Mouse (Mus musculus): ENCODE results near the gene Gm9573. TPM values are rescaled to one million over a fixed set of nuclear protein-coding genes. Genes with fewer than 3 reads are reported as not detected.

The Gm9573 gene
- not detected in 2 replicates for polyA plus RNA-seq (2015; fragmentation: Nextera tagmentation; extraction: Ambion mirVana)

DNA sequence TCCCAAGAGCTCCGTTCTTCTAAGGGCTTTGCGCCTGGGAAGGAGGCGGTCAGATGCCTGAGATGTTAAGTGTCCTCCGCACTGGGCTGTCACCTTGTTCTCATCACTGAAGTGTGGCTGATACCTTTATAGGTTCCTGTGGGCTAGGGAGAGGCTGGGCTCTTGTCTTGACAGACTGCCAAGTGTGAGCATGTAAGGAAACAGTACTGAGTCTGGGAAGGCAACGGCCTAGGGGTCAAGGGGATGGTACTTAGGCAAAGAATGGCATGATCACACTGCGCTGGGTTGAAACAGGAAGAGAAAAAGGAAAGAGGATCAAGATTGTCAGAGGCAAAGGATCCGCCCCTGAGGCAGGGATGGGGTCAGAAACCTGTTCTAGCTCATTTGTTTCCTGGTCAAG lies at the start of gene Gm9573:
Gene Gm9573 (minus strand): TSS at position 101 of the 400 bp plus-strand sequence.
- Histone ChIP-seq H3K36me3 (no peaks in the 10 kb centered on the region), H3K4me2 (no peak within 1 kb of the TSS), H3K9me3 (replicated peaks) (no peaks in the 10 kb centered on the region), H3K27me3 (no peaks in the 10 kb centered on the region), H3K27ac (no peak within 1 kb of the TSS), H3K4me3 (no peak within 1 kb of the TSS), H3K9ac (no peak within 1 kb of the TSS), H3K4me1 (replicated peaks) (no peaks in the 10 kb centered on the region)
- 57% methylated on average over 7 of the region's 7 CpGs for WGBS
- ATAC-seq (replicated peaks; ENCODE audit: insufficient number of reproducible peaks, insufficient read depth, low FRiP score, low read depth) = no peak

GRCm38 (mm10) chr17:35673416-35674035 lies 47.1 kb upstream of the Gm9573 start, which contains the start of gene Gtf2h4:
Gene Gtf2h4 (minus strand): TSS chr17:35673739.
- under 1% methylated on average over 23 of the region's 23 CpGs for WGBS
- ATAC-seq (replicated peaks; ENCODE audit: insufficient number of reproducible peaks, insufficient read depth, low FRiP score, low read depth) = peak; percentile 95
- Histone ChIP-seq H3K27me3 (no peaks in the 10 kb centered on the region), H3K9me3 (replicated peaks) (no peaks in the 10 kb centered on the region), H3K36me3 (peaks cover 9% of the 10 kb centered on the region; the same call in 1 of the 2 replicates), H3K4me1 (replicated peaks) (peaks cover 7% of the 10 kb centered on the region), H3K4me2 (peak within 1 kb of the TSS; percentile 85), H3K9ac (peak within 1 kb of the TSS; percentile 85), H3K27ac (peak within 1 kb of the TSS; percentile 59; the same call in 1 of the 2 replicates), H3K4me3 (peak within 1 kb of the TSS; percentile 69)

DNA sequence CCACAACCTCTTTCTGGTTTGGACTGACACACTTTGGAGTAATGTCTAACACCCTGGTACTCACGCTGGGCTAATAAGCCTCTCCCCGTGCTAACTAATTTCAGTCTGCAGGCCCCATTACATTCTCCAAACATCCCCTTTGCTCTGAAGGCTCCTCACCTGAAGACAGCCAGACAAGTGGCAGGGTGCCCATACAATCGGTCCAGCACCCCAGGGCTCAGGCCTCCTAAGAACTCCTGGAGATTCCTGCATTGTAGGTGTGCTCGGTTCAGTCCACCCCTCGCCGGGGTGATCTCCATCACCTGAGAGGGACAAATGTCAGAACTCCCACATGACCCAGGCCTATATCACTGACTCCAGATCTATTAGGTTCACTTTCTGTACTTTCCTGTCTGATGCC lies 46.1 kb upstream of the Gm9573 start:
- no peak overlapping the region for H3K4me2 ChIP-seq
- WGBS = 83% methylated on average over 6 of the region's 6 CpGs
- H3K27ac ChIP-seq = no peak overlapping the region

GRCm38 (mm10) chr17:35671846-35672245 lies 45.4 kb upstream of the Gm9573 start:
- Histone ChIP-seq H3K9ac (no peak overlapping the region), H3K27me3 (no peaks in the 10 kb centered on the region), H3K27ac (no peak overlapping the region), H3K9me3 (replicated peaks) (no peaks in the 10 kb centered on the region), H3K4me1 (replicated peaks) (peaks cover 16% of the 10 kb centered on the region), H3K4me2 (no peak overlapping the region), H3K36me3 (peaks cover 9% of the 10 kb centered on the region; the same call in 1 of the 2 replicates), H3K4me3 (no peak overlapping the region)
- WGBS = 83% methylated on average over 6 of the region's 6 CpGs
- no peak for ATAC-seq (replicated peaks; ENCODE audit: insufficient number of reproducible peaks, insufficient read depth, low FRiP score, low read depth)

More for the DNA sequence above, 46.1 kb upstream of the Gm9573 start:
- Histone ChIP-seq H3K36me3 (peaks cover 9% of the 10 kb centered on the region; the same call in 1 of the 2 replicates), H3K4me1 (replicated peaks) (peaks cover 14% of the 10 kb centered on the region), H3K9ac (no peak overlapping the region), H3K9me3 (replicated peaks) (no peaks in the 10 kb centered on the region), H3K4me3 (peak overlapping the region; percentile 69; the same call in 1 of the 2 replicates), H3K27me3 (no peaks in the 10 kb centered on the region)
- no peak for ATAC-seq (replicated peaks; ENCODE audit: insufficient number of reproducible peaks, insufficient read depth, low FRiP score, low read depth)

GRCm38 (mm10) chr17:35669731-35670130 lies 43.3 kb upstream of the Gm9573 start:
- no peak overlapping the region for H3K4me2 ChIP-seq

DNA sequence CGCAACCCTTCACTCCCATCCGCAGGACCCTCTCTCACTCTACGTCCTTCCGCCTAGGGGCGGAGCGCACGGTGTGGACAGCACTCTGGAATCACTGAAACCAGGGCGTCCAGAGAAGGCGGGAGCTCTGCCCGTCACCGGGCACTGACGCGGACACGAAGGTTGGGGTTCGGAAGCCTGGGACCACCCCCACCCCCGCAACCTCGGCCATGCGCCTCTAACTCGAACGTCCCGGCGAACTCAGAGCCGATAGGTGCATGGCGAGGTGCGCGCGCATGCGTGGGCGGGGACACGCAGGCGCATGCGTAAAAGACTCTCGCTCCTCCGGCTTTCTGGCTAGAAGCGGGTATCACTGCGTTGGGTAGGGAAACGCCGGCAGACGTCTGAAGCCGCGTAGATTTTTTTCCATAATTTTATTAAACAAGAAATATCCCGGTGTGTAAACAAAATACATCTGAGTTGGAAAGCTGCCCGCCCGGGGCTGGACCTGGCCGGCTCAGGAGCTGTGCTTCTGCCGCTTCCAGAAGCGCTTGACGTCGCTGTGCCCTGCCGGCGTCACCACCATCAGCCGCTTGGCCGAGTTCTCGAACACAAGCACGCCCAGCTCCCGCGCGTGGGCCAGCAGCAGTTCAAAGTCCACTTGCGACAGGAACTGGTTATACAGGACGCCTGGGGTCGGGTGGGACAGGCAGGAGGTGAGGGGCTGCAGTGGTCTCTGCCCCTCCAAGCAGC lies 41.1 kb upstream of the Gm9573 start, which contains the start of gene Vars2:
Gene Vars2 (minus strand): TSS at position 259 of the 732 bp plus-strand sequence.
- peak within 1 kb of the TSS; percentile 77 for H3K27ac ChIP-seq
- no peaks in the 10 kb centered on the region for H3K27me3 ChIP-seq
- no peaks in the 10 kb centered on the region for H3K9me3 ChIP-seq (replicated peaks)
- WGBS = under 1% methylated on average over 61 of the region's 61 CpGs
- peak within 1 kb of the TSS; percentile 74 for H3K4me3 ChIP-seq
- peak within 1 kb of the TSS; percentile 81 for H3K9ac ChIP-seq
- H3K36me3 ChIP-seq = peaks cover 19% of the 10 kb centered on the region
- H3K4me1 ChIP-seq (replicated peaks) = peaks cover 20% of the 10 kb centered on the region
- H3K4me2 ChIP-seq = peak within 1 kb of the TSS; percentile 94
- ATAC-seq (replicated peaks; ENCODE audit: insufficient number of reproducible peaks, insufficient read depth, low FRiP score, low read depth) = peak; percentile 78

More at GRCm38 (mm10) chr17:35669731-35670130, 43.3 kb upstream of the Gm9573 start:
- H3K4me1 ChIP-seq (replicated peaks) = peaks cover 27% of the 10 kb centered on the region
- H3K27me3 ChIP-seq = no peaks in the 10 kb centered on the region
- 91% methylated on average over 9 of the region's 9 CpGs for WGBS
- ATAC-seq (replicated peaks; ENCODE audit: insufficient number of reproducible peaks, insufficient read depth, low FRiP score, low read depth) = no peak
- H3K36me3 ChIP-seq = peaks cover 9% of the 10 kb centered on the region; the same call in 1 of the 2 replicates
- no peak overlapping the region for H3K4me3 ChIP-seq
- no peak overlapping the region for H3K9ac ChIP-seq
- no peaks in the 10 kb centered on the region for H3K9me3 ChIP-seq (replicated peaks)
- no peak overlapping the region for H3K27ac ChIP-seq

DNA sequence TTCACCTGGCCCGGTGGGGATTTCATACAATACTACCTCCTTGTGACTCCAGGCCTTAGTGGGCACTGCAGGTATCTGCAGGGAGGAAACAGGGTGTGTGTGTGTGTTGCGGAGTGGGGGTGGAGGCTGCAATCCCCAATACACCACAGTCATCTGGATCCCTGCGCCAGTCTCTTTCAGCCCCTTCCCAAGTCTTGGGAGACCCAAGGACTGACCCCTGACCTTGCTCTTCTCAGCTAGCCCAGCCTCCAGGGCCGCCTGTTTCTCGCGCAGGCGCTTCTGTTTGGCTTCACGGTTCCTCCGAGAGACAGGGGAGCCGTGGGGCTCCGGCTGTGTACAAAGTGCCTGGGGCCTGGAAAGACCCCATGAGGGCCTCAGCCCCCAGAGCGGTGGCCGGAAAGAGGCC lies 40.4 kb upstream of the Gm9573 start:
- 6% methylated on average over 13 of the region's 13 CpGs for WGBS
- Histone ChIP-seq H3K4me1 (replicated peaks) (peaks cover 20% of the 10 kb centered on the region), H3K36me3 (peaks cover 21% of the 10 kb centered on the region), H3K4me3 (peak overlapping the region; percentile 74), H3K27me3 (no peaks in the 10 kb centered on the region), H3K9me3 (replicated peaks) (no peaks in the 10 kb centered on the region), H3K9ac (peak overlapping the region; percentile 81), H3K4me2 (peak overlapping the region; percentile 94), H3K27ac (peak overlapping the region; percentile 77)
- peak; percentile 33 for ATAC-seq (replicated peaks; ENCODE audit: insufficient number of reproducible peaks, insufficient read depth, low FRiP score, low read depth)

DNA sequence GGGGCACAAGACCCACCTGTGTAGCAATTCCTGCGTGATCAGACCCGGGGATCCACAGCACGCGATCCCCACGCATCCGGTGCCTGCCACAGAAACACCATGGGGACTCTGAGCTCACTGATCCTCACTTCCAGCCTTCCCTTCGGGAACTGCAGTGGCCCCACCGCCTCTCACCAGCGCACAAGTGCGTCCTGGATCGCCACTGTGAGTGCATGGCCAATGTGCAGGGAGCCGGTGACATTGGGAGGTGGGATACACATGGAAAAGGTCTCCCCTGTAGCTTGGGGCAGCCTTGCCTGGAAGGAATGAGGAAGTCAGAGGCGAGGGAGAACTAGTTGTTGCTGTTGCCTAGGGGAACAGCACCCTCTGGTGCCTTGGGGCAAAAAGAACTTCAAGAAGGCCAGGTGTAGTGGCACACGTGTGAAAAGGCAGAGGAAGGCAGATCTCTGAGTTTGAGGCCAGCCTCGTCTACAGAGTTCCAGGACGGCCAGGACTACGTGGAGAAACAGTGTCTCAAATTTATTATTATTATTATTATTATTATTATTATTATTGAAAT lies 39.6 kb upstream of the Gm9573 start:
- Histone ChIP-seq H3K27me3 (no peaks in the 10 kb centered on the region), H3K9ac (peak overlapping the region; percentile 16; the same call in 1 of the 2 replicates), H3K4me3 (no peak overlapping the region), H3K36me3 (peaks cover 26% of the 10 kb centered on the region), H3K9me3 (replicated peaks) (no peaks in the 10 kb centered on the region), H3K4me2 (no peak overlapping the region), H3K27ac (no peak overlapping the region), H3K4me1 (replicated peaks) (peaks cover 20% of the 10 kb centered on the region)
- 78% methylated on average over 17 of the region's 17 CpGs for WGBS
- no peak for ATAC-seq (replicated peaks; ENCODE audit: insufficient number of reproducible peaks, insufficient read depth, low FRiP score, low read depth)

DNA sequence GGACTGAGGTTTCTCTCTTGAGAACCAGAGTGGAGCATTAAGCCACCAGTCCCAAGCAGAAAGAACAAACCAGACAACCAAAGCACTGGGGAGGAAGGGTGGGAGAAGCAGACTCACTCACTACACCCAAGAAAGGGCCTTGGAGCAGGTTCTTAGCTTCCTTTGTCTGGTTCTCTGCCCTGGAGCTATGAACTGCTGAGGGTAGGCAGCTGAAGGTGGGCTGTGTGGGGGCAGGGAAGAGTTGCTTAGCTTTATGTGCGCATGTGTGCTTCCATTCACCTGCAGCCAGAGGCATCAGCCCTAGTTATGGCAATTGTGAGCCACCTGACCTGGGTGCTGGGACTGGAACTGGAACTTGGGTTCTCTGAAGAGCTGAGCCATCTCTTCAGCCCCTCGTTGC lies 26.6 kb upstream of the Gm9573 start:
- H3K9ac ChIP-seq = no peak overlapping the region
- peaks cover 23% of the 10 kb centered on the region for H3K36me3 ChIP-seq
- ATAC-seq (replicated peaks; ENCODE audit: insufficient number of reproducible peaks, insufficient read depth, low FRiP score, low read depth) = no peak
- H3K27ac ChIP-seq = no peak overlapping the region
- no peaks in the 10 kb centered on the region for H3K27me3 ChIP-seq
- H3K9me3 ChIP-seq (replicated peaks) = no peaks in the 10 kb centered on the region
- H3K4me3 ChIP-seq = no peak overlapping the region
- 78% methylated on average over 2 of the region's 2 CpGs for WGBS
- no peaks in the 10 kb centered on the region for H3K4me1 ChIP-seq (replicated peaks)
- no peak overlapping the region for H3K4me2 ChIP-seq

DNA sequence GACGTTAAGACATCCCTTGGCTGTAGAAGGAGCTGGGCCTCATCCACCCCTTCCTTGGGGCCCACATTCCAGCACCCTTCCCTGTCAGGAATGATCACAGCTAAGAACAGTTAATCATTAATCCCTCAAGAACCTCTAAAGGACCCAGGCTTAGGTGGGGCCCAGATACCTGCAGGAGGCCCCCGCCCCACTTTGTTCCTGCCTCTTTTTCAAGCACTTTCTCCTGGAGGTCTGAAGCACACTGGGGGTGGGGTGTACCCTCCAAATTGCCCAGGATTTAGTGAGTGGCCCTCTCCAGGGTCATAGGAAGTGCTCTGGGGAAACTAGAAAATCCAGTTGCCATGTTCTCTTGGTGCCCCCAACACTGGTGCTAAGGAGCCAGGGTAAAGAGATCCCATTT lies 23.0 kb upstream of the Gm9573 start:
- H3K4me1 ChIP-seq (replicated peaks) = no peaks in the 10 kb centered on the region
- no peaks in the 10 kb centered on the region for H3K36me3 ChIP-seq
- no peaks in the 10 kb centered on the region for H3K9me3 ChIP-seq (replicated peaks)
- ATAC-seq (replicated peaks; ENCODE audit: insufficient number of reproducible peaks, insufficient read depth, low FRiP score, low read depth) = no peak
- 0 out of 2 replicates have a peak overlapping the region, but pooled peaks have one; percentile 20 for H3K27ac ChIP-seq
- H3K4me2 ChIP-seq = no peak overlapping the region
- no peak overlapping the region for H3K9ac ChIP-seq
- H3K27me3 ChIP-seq = peaks cover 9% of the 10 kb centered on the region
- 59% methylated on average over 2 of the region's 2 CpGs for WGBS
- no peak overlapping the region for H3K4me3 ChIP-seq

DNA sequence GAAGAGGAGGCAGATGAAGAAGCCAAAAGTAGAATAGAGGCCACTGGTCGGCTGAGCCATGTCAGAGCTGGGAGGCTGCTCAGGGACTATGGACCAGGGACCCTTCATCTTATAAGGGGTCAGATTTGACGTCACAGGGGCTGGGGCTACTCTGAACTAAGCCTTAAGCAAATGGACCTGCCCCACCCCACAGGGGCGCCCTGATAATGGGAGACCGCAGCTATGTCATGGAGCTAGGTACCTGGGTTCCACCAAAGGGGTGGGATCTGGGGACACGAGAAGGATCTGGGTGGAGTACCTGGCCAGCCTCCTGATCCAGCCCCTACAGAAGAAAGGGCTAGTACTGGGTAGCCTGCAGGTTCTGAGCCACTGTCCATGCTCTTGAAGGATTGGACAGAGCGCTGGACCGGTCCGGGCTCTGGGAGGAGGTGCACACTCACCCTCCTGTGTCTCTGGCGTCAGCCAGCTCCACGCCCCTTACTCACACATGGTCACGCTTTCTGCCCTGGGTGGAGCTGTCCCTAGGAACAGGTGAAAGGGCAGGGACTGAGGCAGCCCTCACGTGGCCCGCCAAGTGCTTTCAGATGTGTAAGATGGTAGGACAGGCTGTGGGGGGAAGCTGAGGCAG lies 17.3 kb upstream of the Gm9573 start, which contains the start of gene Mucl3:
Gene Mucl3 (minus strand): TSS at position 87 of the 628 bp plus-strand sequence.
- no peak within 1 kb of the TSS for H3K9ac ChIP-seq
- H3K4me2 ChIP-seq = no peak within 1 kb of the TSS
- H3K9me3 ChIP-seq (replicated peaks) = no peaks in the 10 kb centered on the region
- WGBS = 64% methylated on average over 13 of the region's 13 CpGs
- H3K4me1 ChIP-seq (replicated peaks) = peaks cover 8% of the 10 kb centered on the region
- H3K36me3 ChIP-seq = no peaks in the 10 kb centered on the region
- peaks cover 23% of the 10 kb centered on the region for H3K27me3 ChIP-seq
- ATAC-seq (replicated peaks; ENCODE audit: insufficient number of reproducible peaks, insufficient read depth, low FRiP score, low read depth) = no peak
- H3K4me3 ChIP-seq = no peak within 1 kb of the TSS
- no peak within 1 kb of the TSS for H3K27ac ChIP-seq

Data from heart, embryonic 15.5 days (tissue).